Mouse (Mus musculus) erythroblast, embryonic 14.5 days (primary cell): ENCODE measurements around the gene Frat2. TPM values are rescaled to one million over a fixed set of nuclear protein-coding genes. Genes with fewer than 3 reads are reported as not detected.

ENCODE experiments used
- H3K27me3 ChIP-seq: 2 replicates; pipeline ENCODE4 v1.6.1; 2012; ENCODE audit warnings: inconsistent platforms; ENCODE audit not compliant: control insufficient read depth
- H3K36me3 ChIP-seq: 2 replicates; pipeline ENCODE4 v1.6.1; 2012; ENCODE audit warnings: mild to moderate bottlenecking, inconsistent platforms; ENCODE audit not compliant: control insufficient read depth
- H3K4me1 ChIP-seq: 2 replicates; pipeline ENCODE4 v1.6.1; 2012; ENCODE audit warnings: inconsistent platforms; ENCODE audit not compliant: control insufficient read depth
- H3K4me3 ChIP-seq: replicated peaks from 2 replicates; pipeline ENCODE3; 2012; ENCODE audit warnings: moderate library complexity, mild to moderate bottlenecking, inconsistent platforms
- H3K9me3 ChIP-seq: 2 replicates; pipeline ENCODE4 v1.6.1; 2012; ENCODE audit warnings: low read length, inconsistent platforms, mixed read lengths; ENCODE audit not compliant: control insufficient read depth
- GATA1 ChIP-seq: IDR thresholded peaks from 2 replicates; pipeline ENCODE4 v1.6.1; 2012; ENCODE audit warnings: low read length, inconsistent platforms, mixed read lengths
- TAL1 ChIP-seq: IDR thresholded peaks from 3 replicates; pipeline ENCODE4 v1.6.1; 2012; ENCODE audit warnings: low read length, inconsistent platforms, mixed read lengths
- polyA plus RNA-seq: library from polyadenylated mRNA; stranded (reverse); fragments of >175 nt; gene quantifications from 2 replicates; pipeline ENCODE4 v1.2.3, GENCODE M21; 2012

Frat2 gene
- polyA plus RNA-seq, 1 experiment = 8.4 TPM

DNA sequence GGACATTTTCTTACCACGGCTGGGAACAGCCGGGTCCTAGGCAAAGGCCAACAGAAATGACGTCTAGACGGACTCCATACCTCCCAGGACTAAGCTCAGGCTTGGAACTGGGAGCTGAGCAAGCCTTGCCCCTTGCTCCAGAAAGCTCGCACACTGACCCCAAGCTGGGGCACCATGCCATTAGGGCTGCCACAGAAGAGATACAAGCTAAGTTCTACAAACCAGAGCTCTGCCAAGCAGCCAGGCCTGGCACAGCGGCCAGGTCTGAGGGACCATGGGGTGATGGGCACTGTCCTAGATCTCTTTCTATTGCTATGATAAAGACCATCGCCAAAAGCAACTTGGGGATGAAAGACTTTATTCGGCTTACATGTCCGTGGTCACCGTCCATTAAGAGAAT, 35.4 kb downstream of the Frat2 start:
- Histone ChIP-seq H3K36me3 (peaks cover 2% of the 10 kb centered on the region), H3K9me3 (peaks cover 3% of the 10 kb centered on the region; the same call in 1 of the 2 replicates), H3K4me1 (peaks cover 56% of the 10 kb centered on the region), H3K4me3 (no peak overlapping the region), H3K27me3 (no peaks in the 10 kb centered on the region)
- TF ChIP-seq GATA1 = no peak
- no peak for TF ChIP-seq TAL1

DNA sequence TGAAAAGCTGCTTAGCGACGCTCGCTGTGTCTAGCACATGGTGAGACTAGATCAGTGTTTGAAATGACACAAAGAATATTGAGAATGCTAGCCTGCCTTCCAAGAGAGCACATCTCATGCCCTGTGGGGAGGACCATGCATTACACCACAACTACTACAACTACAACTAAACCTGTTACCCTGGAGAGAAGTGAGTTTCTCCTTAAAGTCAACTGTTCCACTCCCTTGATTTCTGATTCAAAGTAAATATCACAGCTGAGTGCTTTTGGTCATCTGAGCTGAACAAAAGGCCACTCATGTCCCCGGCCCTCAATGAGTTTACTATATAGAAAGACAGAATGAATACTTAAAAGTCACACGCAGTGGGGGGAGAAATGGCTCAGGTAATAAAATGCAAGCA, 37.9 kb downstream of the Frat2 start:
- TF ChIP-seq TAL1 (no peak), GATA1 (no peak)
- Histone ChIP-seq H3K9me3 (peaks cover 11% of the 10 kb centered on the region), H3K4me3 (no peak overlapping the region), H3K36me3 (peaks cover 12% of the 10 kb centered on the region), H3K4me1 (peaks cover 58% of the 10 kb centered on the region), H3K27me3 (no peaks in the 10 kb centered on the region)

DNA sequence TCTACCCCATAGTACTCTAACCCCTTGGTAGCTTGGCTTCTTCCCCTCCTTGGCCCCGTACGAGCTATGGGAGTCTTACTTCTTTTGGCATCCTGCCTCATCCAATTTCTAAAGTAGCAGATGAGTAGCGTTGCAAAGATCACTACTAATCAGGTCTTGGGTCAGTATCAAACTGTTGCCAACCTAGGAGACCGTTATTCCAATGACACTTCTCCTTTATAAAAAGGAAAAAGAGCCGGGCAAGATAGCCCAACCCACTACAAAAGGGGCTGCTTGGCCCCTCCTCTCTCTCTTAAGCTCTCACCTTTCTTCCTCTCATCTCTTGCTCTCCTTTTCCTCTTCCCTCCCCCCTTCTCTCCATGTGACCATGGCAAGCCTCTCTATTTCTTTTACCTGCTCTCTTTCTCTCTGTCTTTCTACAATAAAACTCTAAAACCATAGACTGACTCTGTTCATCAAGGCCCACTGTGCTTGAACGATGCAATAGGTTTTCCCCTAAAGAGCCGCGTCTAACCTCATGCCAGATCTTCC, 39.8 kb downstream of the Frat2 start:
- H3K36me3 ChIP-seq = peaks cover 10% of the 10 kb centered on the region
- no peak overlapping the region for H3K4me3 ChIP-seq
- H3K27me3 ChIP-seq = no peaks in the 10 kb centered on the region
- no peak for TF ChIP-seq TAL1
- no peak for TF ChIP-seq GATA1
- peaks cover 50% of the 10 kb centered on the region for H3K4me1 ChIP-seq
- peaks cover 8% of the 10 kb centered on the region for H3K9me3 ChIP-seq

DNA sequence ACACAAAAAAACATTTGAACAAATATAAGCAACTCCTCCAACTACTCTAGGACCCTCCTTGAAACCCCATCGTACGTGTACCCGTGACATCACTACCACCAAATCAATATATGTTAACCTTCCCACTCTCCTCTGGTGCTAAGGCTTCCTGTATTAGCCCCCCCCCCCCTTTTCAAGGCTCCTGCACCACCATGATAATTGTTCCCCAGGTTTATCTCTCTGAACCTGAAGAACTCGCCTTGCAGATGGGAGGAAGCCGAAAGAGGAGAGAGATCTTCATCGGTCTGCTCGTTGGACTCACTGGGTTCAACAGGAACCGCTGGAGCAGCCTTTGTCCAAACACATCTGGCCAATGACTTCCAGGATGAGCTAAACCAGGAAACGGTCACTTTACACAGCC, 40.4 kb downstream of the Frat2 start:
- Histone ChIP-seq H3K4me3 (peak overlapping the region; percentile 8), H3K27me3 (no peaks in the 10 kb centered on the region), H3K9me3 (peaks cover 8% of the 10 kb centered on the region), H3K4me1 (peaks cover 50% of the 10 kb centered on the region), H3K36me3 (peaks cover 10% of the 10 kb centered on the region)
- TF ChIP-seq GATA1 = no peak
- TF ChIP-seq TAL1 = peak; percentile 43; the same call in 1 of the 3 replicates

DNA sequence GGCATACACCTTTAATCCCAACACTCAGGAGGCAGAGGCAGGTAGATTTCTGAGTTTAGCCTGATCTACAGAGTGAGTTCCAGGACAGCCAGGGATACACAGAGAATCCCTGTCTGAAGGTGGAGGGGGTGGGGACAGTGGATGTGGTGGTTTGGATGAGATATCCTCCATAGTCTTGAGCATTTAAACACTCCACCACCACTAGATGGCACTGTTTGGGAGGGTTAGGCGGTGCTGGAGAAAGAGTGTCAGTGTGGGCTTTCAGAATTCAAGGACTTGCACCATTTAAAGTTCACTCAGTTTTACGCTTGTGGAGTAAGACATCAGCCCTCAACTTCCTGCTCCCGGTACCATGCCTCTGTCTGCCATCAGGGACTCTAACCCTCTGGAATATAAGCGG, 42.1 kb downstream of the Frat2 start:
- H3K4me1 ChIP-seq = peaks cover 53% of the 10 kb centered on the region
- H3K27me3 ChIP-seq = no peaks in the 10 kb centered on the region
- H3K9me3 ChIP-seq = peaks cover 8% of the 10 kb centered on the region
- H3K36me3 ChIP-seq = peaks cover 10% of the 10 kb centered on the region
- H3K4me3 ChIP-seq = no peak overlapping the region
- TF ChIP-seq GATA1 = no peak
- TF ChIP-seq TAL1 = no peak

DNA sequence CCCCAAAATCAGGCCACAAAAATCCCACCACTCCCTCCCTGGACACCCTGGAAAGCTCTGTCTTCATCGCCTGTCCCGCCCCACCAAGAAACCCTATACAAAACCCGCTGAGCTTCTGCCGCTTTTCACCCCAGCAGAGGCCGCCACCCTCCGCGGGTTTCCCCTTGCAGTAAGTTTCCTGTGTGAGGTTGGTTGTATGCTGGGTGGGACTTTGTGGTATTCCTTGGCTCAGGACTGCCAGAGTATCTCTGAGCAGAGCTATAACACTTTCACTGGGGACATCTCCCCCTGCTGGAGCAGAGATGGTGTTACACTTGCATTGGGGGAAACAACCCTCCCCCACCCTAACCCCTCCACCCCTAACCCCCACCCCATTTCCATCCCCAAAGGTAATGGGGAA, 44.6 kb downstream of the Frat2 start:
- Histone ChIP-seq H3K9me3 (peaks cover 8% of the 10 kb centered on the region), H3K4me1 (peaks cover 56% of the 10 kb centered on the region), H3K27me3 (no peaks in the 10 kb centered on the region), H3K36me3 (peaks cover 26% of the 10 kb centered on the region), H3K4me3 (no peak overlapping the region)
- TF ChIP-seq TAL1 = no peak
- no peak for TF ChIP-seq GATA1

DNA sequence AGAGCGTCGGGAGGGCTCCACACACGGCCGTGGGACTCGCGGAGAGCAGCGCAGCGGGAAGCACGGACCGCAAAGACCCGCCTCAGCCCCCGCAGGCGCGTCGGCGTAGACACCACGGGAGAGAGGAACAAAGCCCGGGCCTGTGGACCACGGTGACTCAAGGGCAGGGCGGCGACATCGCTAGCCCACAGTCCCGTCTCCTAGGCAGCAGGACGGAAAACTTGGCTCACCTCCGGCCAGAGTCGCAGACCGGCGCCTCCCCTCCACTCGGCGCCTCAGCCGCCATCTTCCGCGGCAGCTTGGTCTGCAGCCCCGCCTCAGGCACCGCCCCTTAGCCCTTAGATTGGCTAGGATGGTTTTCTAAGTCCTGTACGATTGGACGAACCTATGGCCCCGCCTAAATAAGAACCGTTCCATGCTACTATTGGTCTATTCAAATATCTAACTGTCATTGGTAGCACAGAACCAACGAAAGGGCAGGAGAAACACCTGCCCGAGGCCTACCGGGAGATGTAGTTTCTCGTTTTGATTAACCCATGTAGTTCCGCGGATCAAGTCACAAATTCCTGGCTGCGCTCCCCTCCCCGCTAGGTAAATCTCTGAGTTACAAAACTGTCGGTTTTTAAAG, 46.1 kb downstream of the Frat2 start, which contains the start of gene Arhgap19:
Gene Arhgap19, minus strand, starts transcription at position 306 of the 628 bp plus-strand sequence.
- H3K27me3 ChIP-seq = no peaks in the 10 kb centered on the region
- H3K36me3 ChIP-seq = peaks cover 38% of the 10 kb centered on the region
- TF ChIP-seq TAL1 (no peak), GATA1 (no peak)
- peaks cover 8% of the 10 kb centered on the region for H3K9me3 ChIP-seq
- peak within 1 kb of the TSS; percentile 73 for H3K4me3 ChIP-seq
- peaks cover 51% of the 10 kb centered on the region for H3K4me1 ChIP-seq

DNA sequence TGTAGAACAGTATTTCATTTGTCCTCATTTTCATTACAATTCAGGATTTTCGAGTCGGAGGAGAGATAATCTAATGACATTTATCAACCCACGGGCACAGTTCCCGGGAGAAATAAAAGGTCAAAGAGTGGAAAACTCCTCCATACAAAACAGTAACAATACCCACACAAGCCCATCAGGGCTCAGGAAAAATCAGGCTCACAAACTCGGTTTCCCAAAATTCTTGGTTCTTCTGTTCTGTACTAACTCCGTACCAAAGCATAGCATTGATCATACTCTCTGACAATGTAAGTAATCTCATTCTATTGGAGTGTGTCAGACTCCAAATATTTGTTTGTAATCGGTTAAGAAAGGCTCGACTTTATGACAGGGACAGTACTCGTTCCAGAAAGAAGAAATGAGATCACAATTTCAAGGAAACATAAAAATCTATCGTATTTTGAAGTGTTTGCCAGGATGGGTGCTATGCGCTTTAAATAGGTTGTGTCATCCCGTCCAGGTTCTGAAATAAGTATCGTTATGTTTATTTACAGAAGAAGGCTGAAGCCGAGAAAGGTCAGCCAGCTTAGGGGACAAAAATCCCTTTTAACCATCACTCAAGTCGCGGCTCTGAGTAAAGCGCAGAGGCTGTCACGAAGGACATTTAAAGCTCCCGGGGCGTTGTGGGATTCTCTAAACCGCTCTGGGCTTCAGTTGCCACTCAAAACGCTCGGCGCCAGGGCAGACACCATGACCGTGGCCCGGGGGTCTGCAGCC, 46.8 kb downstream of the Frat2 start:
- Histone ChIP-seq H3K9me3 (peaks cover 8% of the 10 kb centered on the region), H3K4me3 (peak overlapping the region; percentile 73), H3K27me3 (no peaks in the 10 kb centered on the region), H3K36me3 (peaks cover 41% of the 10 kb centered on the region), H3K4me1 (peaks cover 49% of the 10 kb centered on the region)
- TF ChIP-seq GATA1 (no peak), TAL1 (no peak)

DNA sequence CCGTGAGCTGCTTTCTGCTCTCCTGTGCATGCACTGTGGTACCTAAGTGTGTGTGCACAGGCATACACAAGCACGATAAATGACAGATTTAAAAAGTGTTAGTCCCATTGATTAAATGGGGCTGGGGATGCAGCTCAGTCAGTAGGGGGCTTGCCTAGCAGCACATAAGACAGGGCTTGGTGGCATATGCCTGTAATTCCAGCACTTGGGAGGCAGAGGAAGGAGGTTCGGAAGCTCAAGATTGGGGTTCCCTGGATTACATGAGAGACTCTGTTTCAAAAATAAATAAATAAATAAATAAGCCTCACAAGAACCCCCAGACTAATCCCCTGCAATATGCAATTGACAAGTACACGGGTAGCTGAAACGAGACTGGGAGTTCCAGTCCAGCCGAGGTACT, 47.5 kb downstream of the Frat2 start:
- peaks cover 41% of the 10 kb centered on the region for H3K36me3 ChIP-seq
- H3K4me3 ChIP-seq = peak overlapping the region; percentile 73
- peaks cover 53% of the 10 kb centered on the region for H3K4me1 ChIP-seq
- H3K27me3 ChIP-seq = no peaks in the 10 kb centered on the region
- H3K9me3 ChIP-seq = peaks cover under 1% of the 10 kb centered on the region
- TF ChIP-seq TAL1 (no peak), GATA1 (no peak)
